Mouse (Mus musculus) kidney, embryonic 14.5 days (tissue): ENCODE results near the gene Slc1a7. TPM values are rescaled to one million over a fixed set of nuclear protein-coding genes. Genes with fewer than 3 reads are reported as not detected.

ENCODE experiments used
- ATAC-seq: fragments of 200-750 bp; cut with Nextera tagmentation; 2 replicates; pipeline ENCODE4 v1.8.0; 2017; ENCODE audit warnings: moderate number of reproducible peaks, mild to moderate bottlenecking, moderate TSS enrichment, moderate library complexity; ENCODE audit not compliant: low FRiP score, low TSS enrichment
- H3K27ac ChIP-seq: fragments of 300-500 bp; sonication (generic); 2 replicates; pipeline ENCODE4 v1.5.1; 2014; ENCODE audit warnings: low read depth, mild to moderate bottlenecking, low read length, moderate library complexity, mixed read lengths
- H3K27me3 ChIP-seq: fragments of 300-500 bp; sonication (generic); 2 replicates; pipeline ENCODE4 v1.6.1; 2014; ENCODE audit warnings: mild to moderate bottlenecking, low read length; ENCODE audit not compliant: control insufficient read depth, insufficient read depth
- H3K36me3 ChIP-seq: fragments of 300-500 bp; sonication (generic); 2 replicates; pipeline ENCODE4 v1.6.1; 2014; ENCODE audit warnings: low read length, mixed read lengths; ENCODE audit not compliant: control insufficient read depth, insufficient read depth
- H3K4me1 ChIP-seq: fragments of 300-500 bp; sonication (generic); 2 replicates; pipeline ENCODE4 v1.6.1; 2014; ENCODE audit warnings: low read length, mixed read lengths; ENCODE audit not compliant: control insufficient read depth, insufficient read depth
- H3K4me2 ChIP-seq: fragments of 300-500 bp; sonication (generic); replicated peaks from 2 replicates; pipeline ENCODE4 v1.6.1; 2014; ENCODE audit warnings: low read depth, mild to moderate bottlenecking, low read length
- H3K4me3 ChIP-seq: fragments of 300-500 bp; sonication (generic); 2 replicates; pipeline ENCODE4 v1.5.1; 2014; ENCODE audit warnings: mild to moderate bottlenecking, low read length
- H3K9ac ChIP-seq: fragments of 300-500 bp; sonication (generic); 2 replicates; pipeline ENCODE4 v1.6.1; 2014; ENCODE audit warnings: low read depth, mild to moderate bottlenecking, low read length, moderate library complexity
- H3K9me3 ChIP-seq: fragments of 300-500 bp; sonication (generic); 2 replicates; pipeline ENCODE4 v1.6.1; 2016; ENCODE audit warnings: low read length; ENCODE audit not compliant: control insufficient read depth
- WGBS: fragments of 180-500 bp; shearing (Covaris S2); extraction: QIAGEN DNeasy Blood & Tissue Kit; methylation state at CpG from one replicate; pipeline ENCODE4 v1.1.7; 2014; 5-methylcytosine and 5-hydroxymethylcytosine counted together
- polyA plus RNA-seq: library from polyadenylated mRNA; unstranded; fragments of >200 nt; fragmentation: Nextera tagmentation; extraction: Ambion mirVana; gene quantifications from 2 replicates; pipeline ENCODE4 v1.2.1, GENCODE M21; 2014

Gene Slc1a7
- polyA plus RNA-seq, 1 experiment from 2014 or later: not detected

GRCm38 (mm10) chr4:107980002-107980600, 12.0 kb downstream of the Slc1a7 start:
- H3K27me3 ChIP-seq: no peaks in the 10 kb centered on the region
- 80% methylated on average over 6 of the region's 6 CpGs for WGBS
- no peaks in the 10 kb centered on the region for H3K36me3 ChIP-seq
- no peaks in the 10 kb centered on the region for H3K9me3 ChIP-seq
- no peak overlapping the region for H3K9ac ChIP-seq
- H3K4me3 ChIP-seq: no peak overlapping the region
- ATAC-seq: no peak
- no peaks in the 10 kb centered on the region for H3K4me1 ChIP-seq
- no peak overlapping the region for H3K27ac ChIP-seq
- H3K4me2 ChIP-seq: no peak overlapping the region

GRCm38 (mm10) chr4:107983717-107984116, 15.6 kb downstream of the Slc1a7 start:
- H3K9me3 ChIP-seq: no peaks in the 10 kb centered on the region
- WGBS: 50% methylated on average over 1 of the region's 1 CpGs
- H3K4me2 ChIP-seq: no peak overlapping the region
- no peak overlapping the region for H3K9ac ChIP-seq
- H3K36me3 ChIP-seq: no peaks in the 10 kb centered on the region
- no peak overlapping the region for H3K4me3 ChIP-seq
- no peaks in the 10 kb centered on the region for H3K4me1 ChIP-seq
- no peak overlapping the region for H3K27ac ChIP-seq
- H3K27me3 ChIP-seq: no peaks in the 10 kb centered on the region
- no peak for ATAC-seq

- WGBS: 41% methylated on average over 7 of the region's 7 CpGs
- Histone ChIP-seq H3K4me3 (no peak overlapping the region), H3K4me1 (no peaks in the 10 kb centered on the region), H3K27ac (no peak overlapping the region), H3K27me3 (no peaks in the 10 kb centered on the region), H3K9ac (no peak overlapping the region), H3K9me3 (no peaks in the 10 kb centered on the region), H3K4me2 (no peak overlapping the region), H3K36me3 (no peaks in the 10 kb centered on the region)
- peak; percentile 61; the same call in 1 of the 2 replicates for ATAC-seq
These were observed 16.3 kb downstream of the Slc1a7 start for GRCm38 (mm10) chr4:107984282-107984981.

GRCm38 (mm10) chr4:107985812-107986211, 17.7 kb downstream of the Slc1a7 start:
- Histone ChIP-seq H3K9ac (no peak overlapping the region), H3K27ac (no peak overlapping the region), H3K4me2 (no peak overlapping the region), H3K9me3 (no peaks in the 10 kb centered on the region), H3K27me3 (no peaks in the 10 kb centered on the region), H3K36me3 (no peaks in the 10 kb centered on the region), H3K4me1 (no peaks in the 10 kb centered on the region), H3K4me3 (no peak overlapping the region)
- WGBS: 77% methylated on average over 5 of the region's 5 CpGs
- no peak for ATAC-seq

GRCm38 (mm10) chr4:107986386-107987168, 18.4 kb downstream of the Slc1a7 start:
- WGBS: 88% methylated on average over 11 of the region's 11 CpGs
- ATAC-seq: no peak
- no peak overlapping the region for H3K4me3 ChIP-seq

GRCm38 (mm10) chr4:107988931-107989330, 20.8 kb downstream of the Slc1a7 start:
- Histone ChIP-seq H3K9me3 (no peaks in the 10 kb centered on the region), H3K27me3 (no peaks in the 10 kb centered on the region), H3K27ac (no peak overlapping the region), H3K4me3 (no peak overlapping the region), H3K4me2 (no peak overlapping the region), H3K36me3 (no peaks in the 10 kb centered on the region), H3K9ac (no peak overlapping the region), H3K4me1 (no peaks in the 10 kb centered on the region)
- WGBS: 58% methylated on average over 8 of the region's 8 CpGs
- ATAC-seq: no peak

More at GRCm38 (mm10) chr4:107986386-107987168, 18.4 kb downstream of the Slc1a7 start:
- Histone ChIP-seq H3K36me3 (no peaks in the 10 kb centered on the region), H3K27ac (no peak overlapping the region), H3K9ac (no peak overlapping the region), H3K27me3 (no peaks in the 10 kb centered on the region), H3K4me2 (no peak overlapping the region), H3K9me3 (no peaks in the 10 kb centered on the region), H3K4me1 (no peaks in the 10 kb centered on the region)

GRCm38 (mm10) chr4:107990818-107991217, 22.7 kb downstream of the Slc1a7 start:
- Histone ChIP-seq H3K9me3 (no peaks in the 10 kb centered on the region), H3K27ac (no peak overlapping the region), H3K36me3 (no peaks in the 10 kb centered on the region), H3K4me2 (no peak overlapping the region), H3K27me3 (no peaks in the 10 kb centered on the region), H3K9ac (no peak overlapping the region), H3K4me1 (no peaks in the 10 kb centered on the region), H3K4me3 (no peak overlapping the region)
- WGBS: 75% methylated on average over 5 of the region's 5 CpGs
- no peak for ATAC-seq

- Histone ChIP-seq H3K9ac (no peak overlapping the region), H3K36me3 (no peaks in the 10 kb centered on the region), H3K27me3 (no peaks in the 10 kb centered on the region), H3K27ac (no peak overlapping the region), H3K4me1 (no peaks in the 10 kb centered on the region), H3K4me3 (no peak overlapping the region), H3K9me3 (no peaks in the 10 kb centered on the region), H3K4me2 (no peak overlapping the region)
- no peak for ATAC-seq
- WGBS: 60% methylated on average over 6 of the region's 6 CpGs
These were observed 23.7 kb downstream of the Slc1a7 start for GRCm38 (mm10) chr4:107991879-107992278.

- Histone ChIP-seq H3K4me1 (peaks cover 7% of the 10 kb centered on the region; the same call in 1 of the 2 replicates), H3K27me3 (no peaks in the 10 kb centered on the region; the same call in 1 of the 2 replicates), H3K36me3 (no peaks in the 10 kb centered on the region), H3K9me3 (no peaks in the 10 kb centered on the region), H3K4me2 (no peak overlapping the region), H3K27ac (no peak overlapping the region), H3K4me3 (no peak overlapping the region), H3K9ac (no peak overlapping the region)
- no peak for ATAC-seq
- WGBS: 96% methylated on average over 6 of the region's 6 CpGs
These were observed 26.9 kb downstream of the Slc1a7 start for GRCm38 (mm10) chr4:107995011-107995410.
